Mouse (Mus musculus) lung, postnatal 0 days (tissue): ENCODE measurements around the gene Nme1. TPM values are rescaled to one million over a fixed set of nuclear protein-coding genes. Genes with fewer than 3 reads are reported as not detected.
A peak's percentile ranks its signal among the peaks of the same experiment; 100 is the strongest.

ENCODE experiments used
- ATAC-seq: fragments of 200-750 bp; cut with Nextera tagmentation; 2 replicates; pipeline ENCODE4 v1.8.0; 2017; ENCODE audit warnings: moderate library complexity
- DNase-seq: peaks from one replicate; pipeline ENCODE4 v3.0.0-alpha.2; 2016; ENCODE audit warnings: low spot score
- H3K27ac ChIP-seq: fragments of 300-500 bp; sonication (generic); 2 replicates; pipeline ENCODE4 v1.5.1; 2014; ENCODE audit warnings: antibody characterized with exemption, mild to moderate bottlenecking, low read length, mixed read lengths
- H3K27me3 ChIP-seq: fragments of 300-500 bp; sonication (generic); replicated peaks from 2 replicates; pipeline ENCODE4 v1.6.1; 2014; ENCODE audit warnings: low read length, mixed read lengths; ENCODE audit not compliant: insufficient read depth
- H3K36me3 ChIP-seq: fragments of 300-500 bp; sonication (generic); 2 replicates; pipeline ENCODE4 v1.6.1; 2014; ENCODE audit warnings: low read length, mixed read lengths; ENCODE audit not compliant: insufficient read depth
- H3K4me1 ChIP-seq: fragments of 300-500 bp; sonication (generic); 2 replicates; pipeline ENCODE4 v1.6.1; 2014; ENCODE audit warnings: antibody characterized with exemption, low read depth, low read length, mixed read lengths; ENCODE audit not compliant: insufficient read depth
- H3K4me2 ChIP-seq: fragments of 300-500 bp; sonication (generic); replicated peaks from 2 replicates; pipeline ENCODE4 v1.6.1; 2014; ENCODE audit warnings: low read depth, mild to moderate bottlenecking, low read length, moderate library complexity, mixed read lengths
- H3K4me3 ChIP-seq: fragments of 300-500 bp; sonication (generic); 2 replicates; pipeline ENCODE4 v1.5.1; 2014; ENCODE audit warnings: low read depth, low read length
- H3K9ac ChIP-seq: fragments of 300-500 bp; sonication (generic); replicated peaks from 2 replicates; pipeline ENCODE4 v1.6.1; 2014; ENCODE audit warnings: low read depth, mild to moderate bottlenecking
- H3K9me3 ChIP-seq: fragments of 300-500 bp; sonication (generic); 2 replicates; pipeline ENCODE4 v1.6.1; 2016; ENCODE audit warnings: low read length, mixed read lengths
- CTCF ChIP-seq: IDR thresholded peaks from 2 replicates; pipeline ENCODE4 v1.5.1; 2016; ENCODE audit warnings: antibody characterized with exemption, mild to moderate bottlenecking
- EP300 ChIP-seq: IDR thresholded peaks from 2 replicates; pipeline ENCODE4 v1.6.1; 2016; ENCODE audit warnings: antibody characterized with exemption, mild to moderate bottlenecking, control low read depth
- WGBS: fragments of 180-500 bp; shearing (Covaris S2); extraction: QIAGEN DNeasy Blood & Tissue Kit; methylation state at CpG from one replicate; pipeline ENCODE4 v1.1.7; 2014; 5-methylcytosine and 5-hydroxymethylcytosine counted together
- polyA plus RNA-seq: library from polyadenylated mRNA; unstranded; fragments of >200 nt; fragmentation: Nextera tagmentation; extraction: Ambion mirVana; gene quantifications from 2 replicates; pipeline ENCODE4 v1.2.1, GENCODE M21; 2015

Gene Nme1
- polyA plus RNA-seq, 1 experiment from 2014 or later = 42.4 TPM

DNA sequence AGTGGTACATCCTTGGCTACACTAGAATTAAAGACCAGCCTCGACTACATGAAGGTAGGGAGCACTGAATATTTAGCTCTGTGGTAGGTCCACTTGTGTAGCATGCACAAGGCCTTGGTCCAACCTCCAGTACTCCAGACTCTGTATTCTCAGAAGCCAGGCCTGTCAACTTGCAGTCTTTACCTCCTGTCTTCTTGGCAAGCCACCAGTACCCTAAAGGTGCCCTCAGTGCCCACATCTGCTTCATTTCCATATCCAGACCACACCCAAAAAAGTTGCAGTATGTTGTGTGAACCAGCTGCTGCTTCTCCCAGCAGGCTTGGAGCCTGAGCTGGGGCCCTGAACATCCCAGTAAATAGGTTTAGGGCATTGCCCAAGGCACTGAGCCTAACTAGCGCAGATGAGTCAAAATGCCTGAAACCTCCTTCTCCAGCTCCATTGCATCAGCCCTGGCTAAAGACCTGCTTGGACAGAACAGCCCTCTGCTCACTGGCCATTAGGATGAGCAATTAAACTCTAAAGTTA is 11.2 kb downstream of the Nme1 start:
- Histone ChIP-seq H3K27me3 (no peaks in the 10 kb centered on the region), H3K9ac (no peak overlapping the region), H3K4me1 (peaks cover 5% of the 10 kb centered on the region; the same call in 1 of the 2 replicates), H3K9me3 (no peaks in the 10 kb centered on the region), H3K36me3 (no peaks in the 10 kb centered on the region; the same call in 1 of the 2 replicates), H3K27ac (no peak overlapping the region), H3K4me3 (no peak overlapping the region), H3K4me2 (no peak overlapping the region)
- DNase-seq (no peak), ATAC-seq (no peak)
- TF ChIP-seq CTCF (no peak), EP300 (no peak)
- WGBS = 86% methylated on average over 2 of the region's 2 CpGs

DNA sequence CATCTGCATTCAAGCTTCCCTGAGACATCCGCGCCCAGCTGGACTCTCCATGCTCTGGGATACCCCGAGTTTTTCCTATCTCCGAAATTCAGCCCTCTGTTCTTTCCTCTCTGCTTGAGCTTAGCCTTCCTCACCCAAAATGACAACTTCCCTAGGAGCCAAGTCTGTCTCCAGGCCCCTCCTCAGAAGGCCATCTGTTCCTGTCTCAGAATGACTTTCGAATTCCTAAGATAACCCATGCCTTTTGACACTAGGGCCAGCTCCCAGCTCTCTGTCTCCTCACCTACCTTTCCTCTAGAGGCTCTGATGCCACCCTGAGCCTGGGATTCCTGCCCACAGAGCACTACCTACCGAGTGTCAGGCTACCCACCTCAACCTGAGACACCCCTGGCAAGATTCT is 12.2 kb downstream of the Nme1 start, which contains the start of gene Nme2:
Gene Nme2, minus strand, starts transcription at position 101 of the 400 bp plus-strand sequence.
- TF ChIP-seq EP300 (no peak), CTCF (no peak)
- peak; percentile 24 for ATAC-seq
- 5% methylated on average over 6 of the region's 6 CpGs for WGBS

DNA sequence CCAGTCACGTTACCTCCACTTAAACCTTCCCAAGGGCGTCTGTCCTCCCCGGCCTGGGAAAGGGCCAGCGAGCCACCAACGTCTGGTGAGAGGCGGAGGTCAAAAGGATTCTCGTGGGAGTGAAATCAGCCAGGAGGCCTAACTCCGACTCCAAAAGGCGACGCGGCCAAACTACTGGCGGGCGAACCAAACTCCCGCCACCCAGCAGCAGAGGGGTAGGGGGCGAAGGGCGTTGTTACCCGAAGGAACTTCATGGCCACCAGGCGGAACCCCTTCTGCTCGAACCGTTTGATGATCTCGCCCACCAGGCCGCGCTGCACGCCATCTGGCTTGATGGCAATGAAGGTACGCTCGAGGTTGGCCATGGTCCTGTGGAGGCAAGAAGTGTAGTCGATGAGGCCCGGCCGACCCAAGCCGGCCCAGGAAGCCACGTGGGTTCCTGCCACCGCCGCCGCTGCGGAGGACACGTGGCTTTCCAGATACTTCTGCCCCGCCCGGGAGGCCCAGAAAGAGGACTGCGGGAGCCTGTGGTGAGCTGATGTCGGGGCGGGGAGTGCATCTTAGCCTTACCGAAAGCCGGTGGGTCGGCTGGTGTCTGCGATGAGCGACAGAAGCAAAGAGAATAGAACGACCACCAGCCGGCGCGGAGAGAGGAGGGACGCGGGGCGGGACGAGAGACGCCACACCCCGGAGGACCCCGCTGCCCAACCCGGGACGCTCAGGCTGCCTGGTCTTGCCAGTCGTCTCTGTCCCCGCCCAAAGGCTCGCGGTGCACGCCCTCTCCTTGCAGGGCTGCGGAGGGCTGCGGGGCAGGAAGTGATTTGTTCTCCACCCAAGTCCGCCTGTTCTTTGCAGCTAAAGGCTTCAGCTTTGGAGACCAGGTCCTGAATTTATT is 12.8 kb downstream of the Nme1 start:
- TF ChIP-seq EP300 (no peak), CTCF (peak; percentile 60)
- H3K9me3 ChIP-seq = no peaks in the 10 kb centered on the region

More for the DNA sequence above, 12.2 kb downstream of the Nme1 start, which contains the start of gene Nme2:
- peak within 1 kb of the TSS; percentile 90 for H3K27ac ChIP-seq
- H3K27me3 ChIP-seq = no peaks in the 10 kb centered on the region
- H3K4me1 ChIP-seq = peaks cover 5% of the 10 kb centered on the region; the same call in 1 of the 2 replicates
- no peak for DNase-seq
- H3K4me3 ChIP-seq = peak within 1 kb of the TSS; percentile 64
- H3K4me2 ChIP-seq = peak within 1 kb of the TSS; percentile 87
- no peaks in the 10 kb centered on the region; the same call in 1 of the 2 replicates for H3K36me3 ChIP-seq
- H3K9ac ChIP-seq = peak within 1 kb of the TSS; percentile 60
- H3K9me3 ChIP-seq = no peaks in the 10 kb centered on the region

DNA sequence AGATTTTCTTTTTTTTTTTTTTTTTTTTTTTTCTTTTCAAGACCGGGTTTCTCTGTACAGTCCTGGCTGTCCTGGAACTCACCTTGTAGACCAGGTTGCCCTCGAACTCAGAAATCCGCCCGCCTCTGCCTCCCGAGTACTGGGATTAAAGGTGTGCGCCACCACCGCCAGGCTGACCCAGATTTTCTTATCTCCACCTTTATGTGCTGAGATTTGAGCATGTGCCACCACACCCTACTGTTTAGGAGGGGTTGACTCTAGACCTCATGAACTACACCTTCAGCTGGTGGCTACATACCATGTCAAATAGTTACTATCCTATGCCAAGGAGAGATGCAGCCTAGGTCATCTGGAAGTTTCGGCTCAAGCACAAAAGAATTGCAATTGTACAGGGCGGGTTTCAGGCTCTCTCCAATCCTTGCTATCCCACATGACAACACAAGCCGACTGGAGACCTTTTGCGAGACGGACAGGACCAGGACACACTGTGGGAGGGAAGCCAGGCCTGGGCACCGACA is 13.5 kb downstream of the Nme1 start:
- H3K36me3 ChIP-seq = no peaks in the 10 kb centered on the region
- H3K9me3 ChIP-seq = no peaks in the 10 kb centered on the region
- peak overlapping the region; percentile 90 for H3K27ac ChIP-seq
- peak overlapping the region; percentile 64 for H3K4me3 ChIP-seq
- H3K9ac ChIP-seq = peak overlapping the region; percentile 60
- no peak for DNase-seq
- no peak for TF ChIP-seq CTCF
- TF ChIP-seq EP300 = no peak
- WGBS = 37% methylated on average over 13 of the region's 13 CpGs
- ATAC-seq = no peak
- peak overlapping the region; percentile 87 for H3K4me2 ChIP-seq
- no peaks in the 10 kb centered on the region for H3K27me3 ChIP-seq
- peaks cover 5% of the 10 kb centered on the region; the same call in 1 of the 2 replicates for H3K4me1 ChIP-seq

More for the DNA sequence above, 12.8 kb downstream of the Nme1 start:
- H3K36me3 ChIP-seq = no peaks in the 10 kb centered on the region; the same call in 1 of the 2 replicates
- DNase-seq (peak; percentile 98), ATAC-seq (peak; percentile 99)
- peak overlapping the region; percentile 90 for H3K27ac ChIP-seq
- peaks cover 5% of the 10 kb centered on the region; the same call in 1 of the 2 replicates for H3K4me1 ChIP-seq
- peak overlapping the region; percentile 60 for H3K9ac ChIP-seq
- under 1% methylated on average over 65 of the region's 67 CpGs for WGBS
- peak overlapping the region; percentile 64 for H3K4me3 ChIP-seq
- H3K4me2 ChIP-seq = peak overlapping the region; percentile 87
- no peaks in the 10 kb centered on the region for H3K27me3 ChIP-seq

DNA sequence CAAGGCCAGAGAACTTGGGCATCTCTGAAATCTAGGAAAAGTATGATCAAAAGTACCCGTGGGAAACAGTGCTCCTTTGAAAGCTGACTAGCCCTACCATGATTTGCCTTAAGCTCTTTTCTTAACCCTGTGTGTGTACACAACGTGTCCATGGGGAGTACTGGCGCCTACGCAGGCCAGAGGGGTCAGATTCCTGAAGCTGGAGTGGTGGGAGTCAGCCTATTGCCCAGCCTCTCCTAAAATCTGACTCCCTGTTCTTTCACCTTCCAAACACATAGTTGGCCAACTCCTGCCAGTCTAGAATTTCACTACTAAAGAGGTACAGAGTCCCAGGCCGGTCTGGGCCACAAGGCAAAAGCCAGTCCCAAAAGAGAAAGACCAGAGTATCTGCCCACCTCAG is 15.9 kb downstream of the Nme1 start:
- H3K36me3 ChIP-seq = no peaks in the 10 kb centered on the region
- no peaks in the 10 kb centered on the region for H3K9me3 ChIP-seq
- no peak for ATAC-seq
- H3K27me3 ChIP-seq = no peaks in the 10 kb centered on the region
- no peak overlapping the region for H3K4me2 ChIP-seq
- no peak overlapping the region for H3K4me3 ChIP-seq
- H3K9ac ChIP-seq = no peak overlapping the region
- WGBS = 30% methylated on average over 5 of the region's 5 CpGs
- H3K27ac ChIP-seq = no peak overlapping the region
- no peak for TF ChIP-seq CTCF
- no peak for TF ChIP-seq EP300
- DNase-seq = no peak
- peaks cover 5% of the 10 kb centered on the region; the same call in 1 of the 2 replicates for H3K4me1 ChIP-seq

DNA sequence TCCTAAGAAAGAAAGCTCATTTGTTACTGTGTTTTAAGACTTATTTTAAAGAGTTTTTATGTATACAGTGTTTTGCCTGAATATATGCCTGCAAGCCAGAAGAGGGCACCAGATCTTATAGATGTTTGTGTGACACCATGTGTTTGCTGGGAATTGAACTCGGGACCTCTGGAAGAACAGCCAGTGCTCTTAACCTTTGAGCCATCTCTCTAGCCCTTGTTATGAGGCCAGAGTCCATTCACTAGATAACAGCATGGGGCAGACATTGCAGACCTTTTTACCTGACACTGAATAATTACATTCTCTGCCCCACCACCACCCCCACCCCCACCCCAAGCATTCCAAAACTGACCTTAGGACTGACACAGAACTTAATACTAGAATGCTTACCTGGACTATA is 18.3 kb downstream of the Nme1 start:
- Histone ChIP-seq H3K9ac (no peak overlapping the region), H3K27ac (no peak overlapping the region), H3K9me3 (no peaks in the 10 kb centered on the region), H3K4me2 (no peak overlapping the region), H3K27me3 (no peaks in the 10 kb centered on the region), H3K4me3 (no peak overlapping the region), H3K36me3 (no peaks in the 10 kb centered on the region), H3K4me1 (no peaks in the 10 kb centered on the region)
- DNase-seq = no peak
- 93% methylated on average over 1 of the region's 1 CpGs for WGBS
- TF ChIP-seq CTCF = no peak
- no peak for TF ChIP-seq EP300
- no peak for ATAC-seq
